Mouse (Mus musculus) erythroblast, embryonic 14.5 days (primary cell): ENCODE results near the gene Dhrs7c.

Source experiments
- GATA1 ChIP-seq: IDR thresholded peaks from 2 replicates; pipeline ENCODE4 v1.6.1; 2012; ENCODE audit warnings: low read length, inconsistent platforms, mixed read lengths
- TAL1 ChIP-seq: IDR thresholded peaks from 3 replicates; pipeline ENCODE4 v1.6.1; 2012; ENCODE audit warnings: low read length, inconsistent platforms, mixed read lengths

DNA sequence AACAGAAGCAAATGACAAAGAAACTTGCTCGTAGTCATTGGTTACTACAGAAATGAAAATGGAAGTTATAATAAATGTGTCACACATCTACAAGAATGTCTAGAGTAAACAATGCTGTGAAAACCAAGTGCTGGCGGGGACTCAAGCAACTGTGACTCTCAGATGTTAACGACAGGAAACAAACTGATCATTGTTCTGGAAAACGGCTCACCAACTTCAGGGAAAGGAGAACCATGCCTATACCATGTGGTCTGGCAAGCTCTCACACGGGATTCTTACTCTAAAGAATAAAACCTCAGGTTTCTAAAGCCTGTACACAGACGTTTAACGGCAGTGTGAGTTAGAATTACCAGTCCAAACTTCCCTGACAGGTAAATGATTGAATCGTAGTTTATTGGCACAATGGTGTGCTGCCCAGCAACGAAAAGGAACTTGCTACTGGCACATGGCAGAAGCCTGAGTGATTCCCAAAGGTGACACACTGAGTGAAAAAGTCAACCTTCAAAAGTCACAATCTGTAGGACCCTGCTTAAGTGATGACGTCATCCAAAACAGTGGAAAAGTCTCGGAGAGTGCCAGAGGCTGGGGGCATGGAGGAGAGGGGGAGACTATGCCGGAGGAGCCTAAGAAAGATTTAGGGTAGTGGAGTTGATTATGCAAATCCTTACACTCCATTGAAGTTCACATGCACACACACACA is 30.5 kb downstream of the Dhrs7c start:
- TF ChIP-seq TAL1 = no peak
- TF ChIP-seq GATA1 = no peak
